Comparison of ENCODE assay signal across 22 mouse cellular contexts in the genomic region with DNA sequence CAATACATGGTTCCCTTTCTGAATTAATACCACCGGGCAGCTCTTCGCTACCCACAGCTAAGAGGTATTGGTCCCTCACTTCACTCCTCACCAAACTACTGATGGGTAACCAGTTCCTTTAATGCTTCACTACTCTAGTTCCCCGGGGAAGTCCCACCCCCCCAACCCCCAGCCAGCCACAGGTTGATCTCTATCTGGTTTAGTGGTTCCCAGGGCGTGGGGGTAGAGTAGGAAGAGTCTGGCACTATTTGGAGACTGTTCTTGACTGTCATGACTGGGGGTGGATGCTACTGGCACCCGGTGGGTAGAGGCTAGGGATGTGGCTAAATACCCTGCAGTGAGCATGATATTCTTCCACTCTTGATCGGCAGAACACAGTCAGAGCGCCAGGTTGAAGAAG.
DNase-seq lines count a peak whose midpoint lies in the region; ATAC-seq lines count a peak whose summit lies in the region.
"Had no signal": no experiment of that assay in that cellular context is flagged by ENCODE, and none has a peak within 500 bp of the region (broad histone marks: within the 10 kb centered on the region; RNA-seq: fewer than 3 reads in every experiment).

No protein-coding gene starts in this region.

- WGBS in kidney, embryonic 16.5 days = 65% methylated on average over 7 of the region's 7 CpGs
- WGBS in kidney, embryonic 15.5 days = 78% methylated on average over 7 of the region's 7 CpGs
- 94% methylated on average over 7 of the region's 7 CpGs for WGBS in neural tube, embryonic 15.5 days

- no peak overlapping the region for H3K9ac ChIP-seq in kidney, embryonic 16.5 days (replicated peaks; ENCODE audit: low read length)
- H3K9ac ChIP-seq in kidney, embryonic 15.5 days = no peak overlapping the region
- no peak overlapping the region for H3K9ac ChIP-seq in neural tube, embryonic 15.5 days (replicated peaks)
- H3K9ac ChIP-seq: forebrain, embryonic 13.5 days; hindbrain, embryonic 13.5 days; intestine, embryonic 15.5 days; limb, embryonic 13.5 days; liver, embryonic 14.5 days; midbrain, embryonic 12.5 days had no signal

- peaks cover 11% of the 10 kb centered on the region for H3K36me3 ChIP-seq in kidney, embryonic 16.5 days (ENCODE audit: insufficient read depth, low read length)
- peaks cover 42% of the 10 kb centered on the region for H3K36me3 ChIP-seq in kidney, embryonic 15.5 days
- peaks cover 5% of the 10 kb centered on the region for H3K36me3 ChIP-seq in splenic B cell, adult 2 months (ENCODE audit: control insufficient read depth, insufficient read depth, low read length, poor library complexity, severe bottlenecking)
- peaks cover 30% of the 10 kb centered on the region for H3K36me3 ChIP-seq in neural tube, embryonic 15.5 days

- H3K27ac ChIP-seq in kidney, embryonic 16.5 days (ENCODE audit: low read length) = no peak overlapping the region
- no peak overlapping the region for H3K27ac ChIP-seq in kidney, embryonic 15.5 days
- H3K27ac ChIP-seq in neural tube, embryonic 15.5 days (replicated peaks) = no peak overlapping the region
- H3K27ac ChIP-seq: forebrain, embryonic 13.5 days; hindbrain, embryonic 13.5 days; intestine, embryonic 15.5 days; limb, embryonic 13.5 days; liver, embryonic 14.5 days; macrophage; midbrain, embryonic 12.5 days had no signal

- no peak overlapping the region for H3K4me2 ChIP-seq in kidney, embryonic 16.5 days (replicated peaks; ENCODE audit: low read depth, low read length)
- H3K4me2 ChIP-seq in kidney, embryonic 15.5 days = no peak overlapping the region
- H3K4me2 ChIP-seq in neural tube, embryonic 15.5 days = no peak overlapping the region
- H3K4me2 ChIP-seq: forebrain, embryonic 13.5 days; heart, embryonic 11.5 days; hindbrain, embryonic 13.5 days; intestine, embryonic 15.5 days; limb, embryonic 13.5 days; midbrain, embryonic 12.5 days had no signal

- no peaks in the 10 kb centered on the region for H3K27me3 ChIP-seq in kidney, embryonic 16.5 days (ENCODE audit: insufficient read depth, low read length)
- no peaks in the 10 kb centered on the region for H3K27me3 ChIP-seq in kidney, embryonic 15.5 days
- no peaks in the 10 kb centered on the region for H3K27me3 ChIP-seq in splenic B cell, adult 2 months (ENCODE audit: control insufficient read depth, insufficient read depth, low read length, poor library complexity, severe bottlenecking)
- H3K27me3 ChIP-seq in neural tube, embryonic 15.5 days (replicated peaks) = no peaks in the 10 kb centered on the region
- H3K27me3 ChIP-seq: forebrain, embryonic 13.5 days; hindbrain, embryonic 13.5 days; intestine, embryonic 15.5 days; midbrain, embryonic 12.5 days had no signal

- peak; percentile 19; the same call in 1 of the 2 replicates for ATAC-seq in kidney, embryonic 16.5 days (ENCODE audit: low FRiP score, low TSS enrichment)
- no peak for ATAC-seq in kidney, embryonic 15.5 days (replicated peaks; ENCODE audit: low FRiP score)
- no peak for ATAC-seq in neural tube, embryonic 15.5 days (ENCODE audit: low FRiP score)
- ATAC-seq: forebrain, embryonic 13.5 days; intestine, embryonic 15.5 days had no signal

- H3K4me1 ChIP-seq in kidney, embryonic 16.5 days (ENCODE audit: insufficient read depth, low read length) = no peaks in the 10 kb centered on the region
- no peaks in the 10 kb centered on the region for H3K4me1 ChIP-seq in kidney, embryonic 15.5 days
- no peaks in the 10 kb centered on the region; the same call in 1 of the 2 replicates for H3K4me1 ChIP-seq in neural tube, embryonic 15.5 days
- H3K4me1 ChIP-seq: forebrain, embryonic 13.5 days; hindbrain, embryonic 13.5 days; limb, embryonic 13.5 days; midbrain, embryonic 12.5 days had no signal

- H3K9me3 ChIP-seq in kidney, embryonic 16.5 days (ENCODE audit: low read length) = no peaks in the 10 kb centered on the region
- H3K9me3 ChIP-seq in kidney, embryonic 15.5 days (replicated peaks) = no peaks in the 10 kb centered on the region
- no peaks in the 10 kb centered on the region for H3K9me3 ChIP-seq in neural tube, embryonic 15.5 days (replicated peaks)
- H3K9me3 ChIP-seq: forebrain, embryonic 13.5 days; G1E; hindbrain, embryonic 13.5 days; intestine, embryonic 15.5 days; limb, embryonic 13.5 days; midbrain, embryonic 12.5 days had no signal

- DNase-seq in CD4-positive, CD25-positive, alpha-beta regulatory T cell, adult 2 months (ENCODE audit: low read depth, low spot score) = peak; percentile 80
- DNase-seq in induced T-regulatory cell, adult 2 months (ENCODE audit: low read depth) = peak; percentile 89
- DNase-seq in splenic B cell, adult 2 months (ENCODE audit: low read depth, low spot score) = peak; percentile 71
- DNase-seq in layer of hippocampus, postnatal 10 days (ENCODE audit: low spot score in 2 of 2) = no peak
- DNase-seq: adrenal gland, postnatal 25 days; cerebellum, adult 2 months; cerebellum, postnatal 36 days; gastrocnemius, postnatal 25 days; kidney, adult 9 months; right cerebral cortex, postnatal 25 days had no signal

- no peak overlapping the region for H3K4me3 ChIP-seq in kidney, embryonic 16.5 days (ENCODE audit: low read length)
- H3K4me3 ChIP-seq in kidney, embryonic 15.5 days (replicated peaks) = no peak overlapping the region
- H3K4me3 ChIP-seq in neural tube, embryonic 15.5 days (replicated peaks) = no peak overlapping the region
- H3K4me3 ChIP-seq: forebrain, embryonic 13.5 days; hindbrain, embryonic 13.5 days; intestine, embryonic 15.5 days; limb, embryonic 13.5 days; midbrain, embryonic 12.5 days had no signal

Comparison
In these comparisons a context has a peak if more than half of its experiments do, and no peak if none do; other contexts are left out.
1. DNase-seq: peak in CD4-positive, CD25-positive, alpha-beta regulatory T cell, adult 2 months (single experiment), induced T-regulatory cell, adult 2 months (single experiment) and splenic B cell, adult 2 months (single experiment); none in layer of hippocampus, postnatal 10 days (0 of 2).